Mouse (Mus musculus) left cerebral cortex, postnatal 10 days (tissue): ENCODE data around the gene Spi1. TPM values are rescaled to one million over a fixed set of nuclear protein-coding genes. Genes with fewer than 3 reads are reported as not detected.

Experiments
- DNase-seq, 2 experiments: peaks; one replicate each; pipeline ENCODE4 v3.0.0; 2021 to 2022; ENCODE audit warnings: low spot score in 2 of 2, mixed read lengths in 1 of 2; ENCODE audit errors: extremely low spot score in 1 of 2
- intact Hi-C: fragments of 180-260 bp; cut with DNase I; formaldehyde crosslinking; loops from one replicate; pipeline ENCODE4 v1.15.1; 2025
- total RNA-seq, 2 experiments: library from RNA; stranded (reverse); gene quantifications; 2 replicates each; pipeline ENCODE4 v1.2.3; 2021

Spi1 gene
- total RNA-seq, 2 experiments from 2014 or later: 5.2 to 5.6 TPM

DNA sequence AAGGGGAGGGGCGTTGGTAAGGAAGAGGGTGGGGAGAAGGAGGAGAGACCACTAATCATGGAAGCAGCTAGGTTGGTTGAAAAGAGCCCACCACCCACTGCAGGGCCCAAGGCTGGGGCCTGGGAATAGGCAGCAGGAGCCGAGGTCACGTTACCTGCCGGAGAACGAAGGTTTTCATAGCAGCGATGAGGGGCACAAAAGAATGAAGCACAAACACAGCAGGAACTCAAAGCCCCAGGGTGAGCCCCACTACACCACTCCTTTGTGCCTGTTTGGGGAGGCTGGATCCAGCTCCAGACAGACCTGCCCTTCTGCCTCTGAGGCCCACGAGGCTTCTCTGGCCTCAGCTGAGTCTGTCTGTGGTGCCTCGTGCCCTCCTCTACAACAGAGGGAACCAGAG lies 57.6 kb downstream of the Spi1 start:
- DNase-seq: no peak
- intact Hi-C loops: no loop called here

DNA sequence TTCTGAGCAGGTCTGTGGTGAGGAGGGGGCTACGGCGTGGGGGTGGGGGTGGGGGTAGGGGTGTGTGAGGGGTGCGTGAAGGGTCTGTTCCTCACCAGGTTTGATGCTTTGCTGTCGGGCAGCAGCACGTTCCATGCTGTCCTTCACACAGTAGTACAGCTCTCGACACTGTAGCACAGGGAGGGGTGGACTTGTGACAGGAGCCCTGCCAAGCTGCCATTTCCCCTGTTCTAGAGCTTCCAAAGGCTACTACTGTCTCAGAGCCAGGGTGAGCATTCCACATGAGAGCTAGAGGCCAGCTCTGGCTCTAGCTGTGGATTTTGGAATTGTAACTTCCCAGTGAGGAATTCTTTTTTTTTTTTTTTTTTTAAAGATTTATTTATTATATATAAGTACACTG lies 60.7 kb downstream of the Spi1 start:
- intact Hi-C loops: no loop called here
- no peak for DNase-seq

DNA sequence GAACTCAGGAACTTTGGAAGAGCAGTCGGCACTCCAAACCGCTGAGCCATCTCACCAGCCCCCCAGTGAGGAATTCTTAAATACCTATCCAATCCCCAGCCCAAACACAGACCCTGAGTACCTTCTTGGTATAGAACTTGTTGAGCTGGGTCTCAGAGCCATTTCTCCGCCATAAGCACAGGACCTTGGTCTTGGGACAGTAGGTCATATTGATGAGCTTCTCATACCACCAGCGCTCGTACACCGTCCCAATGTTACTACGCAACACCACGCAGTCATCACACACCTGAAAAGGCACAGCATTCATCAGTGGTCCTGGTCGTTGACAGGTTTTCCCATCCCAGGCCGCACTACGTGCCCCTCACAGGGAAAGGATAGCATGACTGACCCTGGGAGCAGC lies 61.2 kb downstream of the Spi1 start:
- intact Hi-C loops: no loop called here
- no peak for DNase-seq

DNA sequence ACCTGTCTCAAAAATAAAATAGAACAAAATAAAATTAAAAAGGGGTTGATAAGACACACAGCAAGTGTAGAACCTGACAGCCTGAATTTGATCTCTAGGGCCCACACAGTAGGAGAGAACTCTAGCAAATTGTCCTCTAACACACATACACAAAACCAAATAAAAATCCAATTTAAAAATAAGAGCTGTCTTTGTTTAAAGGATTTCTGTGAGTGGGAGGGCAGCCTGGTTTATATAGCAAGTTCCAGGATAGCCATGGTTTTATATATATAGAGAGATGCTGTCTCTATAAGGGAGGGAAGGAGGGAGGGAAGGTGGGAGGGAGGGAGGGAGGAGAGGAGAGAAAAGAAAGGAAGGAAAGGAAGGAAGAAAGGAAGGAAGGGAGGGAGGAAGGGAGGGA lies 65.9 kb downstream of the Spi1 start:
- no peak for DNase-seq

DNA sequence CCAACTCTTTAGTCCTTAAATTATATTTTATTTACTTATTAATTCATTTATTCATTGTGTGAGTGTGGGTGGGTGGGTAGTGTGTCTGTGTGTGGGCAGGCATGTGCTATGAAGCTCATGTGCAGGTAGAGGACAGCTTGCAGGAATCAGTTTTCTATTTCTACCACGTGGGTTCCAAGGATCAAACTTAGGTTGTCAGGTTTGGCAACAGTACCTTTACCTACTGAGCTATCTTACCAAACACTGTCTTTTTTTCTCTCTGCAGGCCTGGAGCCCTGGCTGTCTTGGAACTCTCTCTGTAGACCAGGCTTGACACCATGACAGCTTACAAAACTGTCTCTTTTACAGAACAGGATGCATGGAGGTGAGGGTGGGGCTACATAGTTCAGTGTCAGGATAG lies 69.1 kb downstream of the Spi1 start:
- no peak for DNase-seq
- intact Hi-C loops: no loop called here

More for the DNA sequence above, 65.9 kb downstream of the Spi1 start:
- intact Hi-C loops: no loop called here

DNA sequence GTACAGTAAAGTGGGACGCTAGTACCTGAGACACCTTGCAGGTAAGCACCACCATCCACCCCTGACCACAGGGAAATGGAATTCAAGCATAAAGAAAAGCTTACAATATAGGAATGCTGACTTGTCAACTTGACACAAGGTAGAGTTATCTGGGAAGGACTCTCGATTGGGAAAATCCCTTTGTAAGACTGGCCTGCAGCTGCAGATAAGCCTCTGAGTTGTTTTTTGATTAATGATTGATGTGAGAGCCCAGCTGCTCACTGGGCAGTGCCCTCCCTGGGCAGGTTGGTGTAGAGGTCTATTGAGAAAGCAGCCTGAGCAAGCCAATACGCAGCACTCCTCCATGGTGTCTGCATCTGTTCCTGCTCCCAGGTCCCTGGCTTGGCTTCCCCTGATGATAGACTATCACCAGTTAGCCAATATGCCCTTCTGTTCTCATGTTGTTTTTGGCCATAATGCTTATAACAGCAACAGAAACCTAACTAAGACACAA lies 70.7 kb downstream of the Spi1 start:
- DNase-seq: no peak
- intact Hi-C loops: no loop called here

DNA sequence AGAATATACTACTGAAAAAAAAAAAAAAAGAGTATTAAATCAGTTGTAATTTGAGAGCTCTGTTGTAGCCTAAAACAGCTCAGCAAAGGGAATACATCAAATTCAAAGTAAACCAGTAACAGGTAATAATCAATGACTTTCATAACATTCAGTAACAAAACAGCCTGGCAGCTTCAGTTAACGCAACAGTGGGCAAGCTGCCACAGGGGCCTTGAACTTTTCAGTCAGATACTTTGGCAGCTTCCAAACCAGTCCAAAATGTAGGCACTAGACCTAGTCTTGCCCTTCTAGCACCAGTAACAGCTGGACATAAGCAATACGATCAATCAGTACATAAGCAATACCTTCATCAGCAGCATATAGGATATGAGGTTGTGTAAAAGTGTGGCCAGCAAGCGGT lies 71.9 kb downstream of the Spi1 start:
- no peak for DNase-seq
- intact Hi-C loops: no loop called here

DNA sequence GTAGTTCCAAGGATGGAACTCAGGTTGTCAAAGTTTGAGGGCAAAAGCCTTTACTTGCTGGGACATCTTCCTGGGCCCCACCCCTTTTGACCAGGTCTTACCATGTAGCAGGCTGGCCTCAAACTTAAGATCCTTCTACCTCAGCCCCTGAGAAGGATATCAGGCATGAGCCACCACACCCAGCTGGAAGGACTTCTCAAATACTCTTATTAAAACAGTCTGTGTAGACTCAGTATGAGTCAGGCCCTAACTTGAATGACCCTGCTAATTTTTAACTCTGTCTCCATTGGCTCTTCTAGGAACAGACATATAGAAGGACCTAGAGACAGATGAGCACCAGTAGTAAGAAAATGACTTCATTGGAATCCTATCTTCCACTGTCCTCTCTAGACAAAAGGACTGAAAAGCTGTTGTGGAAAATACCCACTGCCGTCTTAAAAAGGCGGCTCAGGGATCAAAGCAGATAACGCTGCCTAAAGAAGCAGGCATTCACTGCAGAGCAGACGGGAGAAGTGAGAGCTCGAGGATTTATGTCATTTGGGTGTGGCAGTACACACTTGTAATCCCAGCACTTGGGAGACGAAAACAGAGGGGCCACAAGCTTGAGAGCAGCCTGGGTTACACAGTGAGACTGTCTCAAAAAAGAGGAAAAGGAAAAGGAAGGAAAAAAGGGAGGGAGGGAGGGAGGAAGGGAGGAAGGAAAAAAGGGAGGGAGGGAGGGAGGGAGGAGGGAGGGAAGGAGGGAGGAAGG lies 75.0 kb downstream of the Spi1 start:
- DNase-seq: no peak
- intact Hi-C loops: no loop called here

DNA sequence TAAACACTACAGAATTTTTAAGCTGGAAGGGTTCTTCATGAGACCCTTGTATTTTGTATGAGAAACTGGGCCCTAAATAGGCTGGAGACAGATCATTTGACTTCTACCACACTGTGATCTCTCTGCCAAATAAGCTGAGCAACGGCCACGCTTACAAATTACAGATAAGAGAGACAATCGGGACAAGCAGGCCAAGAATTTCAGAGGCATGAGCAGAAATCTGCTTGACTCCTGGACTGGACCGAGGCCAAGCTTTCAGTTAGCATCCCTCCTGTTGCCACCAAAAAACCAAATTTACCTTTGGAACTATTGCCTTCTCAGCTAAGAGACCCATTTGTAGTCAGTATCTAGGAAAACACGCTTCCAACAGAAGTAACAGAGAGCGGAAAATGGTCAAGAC lies 78.4 kb downstream of the Spi1 start:
- intact Hi-C loops: loop anchor here (10.0 kb wide), 3 partner anchors 306 to 404 kb away; no protein-coding TSS in a partner anchor

DNA sequence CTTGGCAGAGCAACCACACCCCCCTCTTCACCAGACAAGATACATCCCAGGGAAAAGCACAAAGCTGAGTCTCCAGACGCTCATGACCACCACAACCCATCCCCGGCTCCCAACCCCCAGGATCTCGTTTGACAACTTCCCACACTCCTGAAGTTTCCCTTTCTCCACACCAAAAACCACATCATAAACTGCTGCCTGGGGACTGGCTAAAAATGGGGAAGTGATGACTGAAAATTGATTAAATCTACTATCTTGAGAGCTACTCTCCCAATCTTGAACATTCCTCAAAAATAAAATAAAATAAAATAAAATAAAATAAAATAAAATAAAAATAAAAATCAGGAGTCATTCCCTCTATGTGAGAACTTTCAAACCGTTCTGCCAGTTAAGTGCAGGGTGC lies 80.8 kb downstream of the Spi1 start:
- intact Hi-C loops: loop anchor here (10.0 kb wide), 3 partner anchors 308 to 402 kb away; no protein-coding TSS in a partner anchor

More for the DNA sequence above, 78.4 kb downstream of the Spi1 start:
- no peak for DNase-seq

DNA sequence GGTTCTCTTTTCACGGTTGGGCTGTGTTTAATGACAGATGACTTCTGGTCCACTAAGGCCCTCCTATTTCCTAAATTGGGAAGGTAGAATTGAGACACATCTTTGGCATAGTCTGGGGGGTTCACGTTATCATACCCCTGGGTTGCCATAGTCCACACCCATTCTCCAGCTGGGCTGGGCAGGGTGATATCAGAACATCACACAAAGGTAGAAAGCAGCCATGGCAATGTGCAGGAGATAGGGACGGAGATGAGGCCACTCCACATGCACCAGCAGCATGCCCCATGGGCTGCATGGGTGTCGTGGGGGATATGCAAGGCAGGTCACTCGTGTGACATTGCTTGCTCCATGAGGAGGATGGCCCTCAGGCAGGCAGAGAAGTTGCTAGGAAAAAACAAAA lies 81.3 kb downstream of the Spi1 start:
- intact Hi-C loops: loop anchor here (10.0 kb wide), 3 partner anchors 309 to 401 kb away; no protein-coding TSS in a partner anchor
- DNase-seq: no peak

More for the DNA sequence above, 80.8 kb downstream of the Spi1 start:
- no peak for DNase-seq

DNA sequence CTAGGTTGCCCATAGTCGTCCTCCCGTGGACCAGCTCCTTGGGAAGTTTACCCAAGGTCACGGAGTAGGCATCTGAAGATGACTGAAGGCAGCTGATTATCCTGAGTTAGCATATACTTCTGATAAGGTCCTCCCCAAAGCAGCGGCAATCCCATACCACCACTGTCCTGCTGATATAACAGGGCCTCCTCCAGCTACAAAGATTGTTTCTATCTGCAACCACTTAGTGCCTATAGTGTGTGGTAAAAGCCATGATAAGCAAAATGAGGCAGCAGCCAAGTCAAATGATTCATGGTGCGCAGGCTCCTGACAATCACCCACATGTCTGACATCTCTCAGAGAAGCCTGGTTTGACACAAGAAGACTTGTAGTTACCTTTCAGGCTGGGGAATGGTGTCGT lies 82.8 kb downstream of the Spi1 start:
- no peak for DNase-seq
- intact Hi-C loops: loop anchor here (10.0 kb wide), 3 partner anchors 310 to 400 kb away; no protein-coding TSS in a partner anchor

Other genes starting within 250 kb of the Spi1 start
- gene Mtch2, start 235.2 kb upstream of the Spi1 start, total RNA-seq: 100 to 1,000 TPM; 146 to 150 TPM
- gene C1qtnf4, start 196.5 kb upstream of the Spi1 start, total RNA-seq: 100 to 1,000 TPM; 220 to 233 TPM
- 10 to 100 TPM; 40.9 to 43.6 TPM for gene Kbtbd4, start 177.7 kb upstream of the Spi1 start, total RNA-seq
- gene Ndufs3, start 177.6 kb upstream of the Spi1 start, total RNA-seq: 100 to 1,000 TPM; 216 to 217 TPM
- 100 to 1,000 TPM; 125 to 129 TPM for gene Celf1, start 142.0 kb upstream of the Spi1 start, total RNA-seq
- gene Rapsn, start 46.8 kb upstream of the Spi1 start, total RNA-seq: under 1 TPM; 0.24 to 0.49 TPM
- gene Psmc3, start 28.4 kb upstream of the Spi1 start, total RNA-seq: 100 to 1,000 TPM; 207 to 208 TPM
- 10 to 100 TPM; 25.7 to 27.6 TPM for gene Slc39a13, start 12.0 kb upstream of the Spi1 start, total RNA-seq
- under 1 TPM; 0.51 to 0.61 TPM for gene Mybpc3, start 35.8 kb downstream of the Spi1 start, total RNA-seq
- 100 to 1,000 TPM; 170 to 174 TPM for gene Madd, start 101.4 kb downstream of the Spi1 start, total RNA-seq
- 1 to 10 TPM; 1.5 TPM for gene Nr1h3, start 120.4 kb downstream of the Spi1 start, total RNA-seq
- gene Acp2, start 120.5 kb downstream of the Spi1 start, total RNA-seq: 10 to 100 TPM; 46.6 to 51.7 TPM
- 10 to 100 TPM; 10.2 to 11.3 TPM for gene Ddb2, start 154.6 kb downstream of the Spi1 start, total RNA-seq
- gene Pacsin3, start 173.6 kb downstream of the Spi1 start, total RNA-seq: 10 to 100 TPM; 36.4 to 38.7 TPM
- gene Arfgap2, start 182.6 kb downstream of the Spi1 start, total RNA-seq: 10 to 100 TPM; 60.5 to 61.6 TPM